Mouse (Mus musculus) G1E (cell line): ENCODE measurements around the gene Trib2.

Source experiments
- CTCF ChIP-seq: IDR thresholded peaks from 2 replicates; pipeline ENCODE4 v1.5.1; 2012; ENCODE audit warnings: low read depth, low read length, inconsistent platforms, mixed read lengths
- GATA1 ChIP-seq: IDR thresholded peaks from 2 replicates; pipeline ENCODE4 v1.6.1; 2012; ENCODE audit warnings: borderline replicate concordance, low read length, inconsistent platforms, mixed read lengths

- TF ChIP-seq GATA1 (no peak), CTCF (no peak)
Observed at GRCm38 (mm10) chr12:15757351-15757750, 59.4 kb downstream of the Trib2 start.
